Mouse (Mus musculus) forebrain, embryonic 16.5 days (tissue): ENCODE results near the gene Ccn5. TPM values are rescaled to one million over a fixed set of nuclear protein-coding genes. Genes with fewer than 3 reads are reported as not detected.

Source experiments
- ATAC-seq: fragments of 200-750 bp; cut with Nextera tagmentation; 2 replicates; pipeline ENCODE4 v1.8.0; 2017; ENCODE audit warnings: mild to moderate bottlenecking, moderate library complexity
- H3K27ac ChIP-seq: fragments of 300-500 bp; sonication (generic); 2 replicates; pipeline ENCODE4 v1.5.1; 2014; ENCODE audit warnings: low read length, control low read depth
- H3K27me3 ChIP-seq: fragments of 300-500 bp; sonication (generic); replicated peaks from 2 replicates; pipeline ENCODE4 v1.6.1; 2014; ENCODE audit warnings: low read length; ENCODE audit not compliant: control insufficient read depth, insufficient read depth
- H3K36me3 ChIP-seq: fragments of 300-500 bp; sonication (generic); 2 replicates; pipeline ENCODE4 v1.6.1; 2014; ENCODE audit not compliant: control insufficient read depth, insufficient read depth
- H3K4me1 ChIP-seq: fragments of 300-500 bp; sonication (generic); replicated peaks from 2 replicates; pipeline ENCODE4 v1.6.1; 2014; ENCODE audit warnings: low read length; ENCODE audit not compliant: control insufficient read depth, insufficient read depth
- H3K4me2 ChIP-seq: fragments of 300-500 bp; sonication (generic); 2 replicates; pipeline ENCODE4 v1.6.1; 2014; ENCODE audit warnings: mild to moderate bottlenecking, low read length, control low read depth
- H3K4me3 ChIP-seq: fragments of 300-500 bp; sonication (generic); replicated peaks from 2 replicates; pipeline ENCODE4 v1.5.1; 2014; ENCODE audit warnings: mild to moderate bottlenecking, low read length, control low read depth
- H3K9ac ChIP-seq: fragments of 300-500 bp; sonication (generic); replicated peaks from 2 replicates; pipeline ENCODE4 v1.6.1; 2014; ENCODE audit warnings: low read depth, low read length, control low read depth
- H3K9me3 ChIP-seq: fragments of 300-500 bp; sonication (generic); 2 replicates; pipeline ENCODE4 v1.6.1; 2016; ENCODE audit warnings: low read length; ENCODE audit not compliant: control insufficient read depth
- WGBS: fragments of 180-500 bp; shearing (Covaris S2); extraction: QIAGEN DNeasy Blood & Tissue Kit; methylation state at CpG from one replicate; pipeline ENCODE4 v1.1.7; 2014; 5-methylcytosine and 5-hydroxymethylcytosine counted together
- polyA plus RNA-seq: library from polyadenylated mRNA; unstranded; fragments of >200 nt; fragmentation: Nextera tagmentation; extraction: Ambion mirVana; gene quantifications from 2 replicates; pipeline ENCODE4 v1.2.1, GENCODE M21; 2015

The Ccn5 gene
- polyA plus RNA-seq = 0.15 and 0.27 TPM in 2 replicates

DNA sequence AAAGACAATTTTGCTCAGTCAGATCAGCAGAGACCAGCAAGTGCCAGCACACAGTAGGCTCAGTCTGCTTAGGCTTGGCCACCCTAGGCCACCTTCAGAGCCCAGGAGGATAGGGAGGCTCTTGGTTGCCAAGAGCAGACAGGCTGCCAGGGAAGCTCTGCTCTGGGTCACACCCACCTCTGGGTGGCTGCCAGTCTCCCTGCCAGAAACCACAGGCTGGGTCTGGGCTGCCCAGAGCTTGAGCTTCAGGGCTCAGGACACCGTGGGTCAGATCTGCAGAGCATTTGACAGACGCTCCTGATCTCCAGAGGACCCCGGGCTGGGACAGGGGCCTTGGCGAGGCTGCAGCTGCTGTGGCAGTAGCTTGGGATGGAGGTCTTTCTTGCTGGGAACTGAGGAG lies at the start of gene Ccn5:
Gene Ccn5, plus strand, starts transcription at position 255 of the 400 bp plus-strand sequence.
- H3K4me2 ChIP-seq = no peak within 1 kb of the TSS
- no peak within 1 kb of the TSS for H3K4me3 ChIP-seq
- no peak within 1 kb of the TSS for H3K9ac ChIP-seq
- no peaks in the 10 kb centered on the region for H3K36me3 ChIP-seq
- no peaks in the 10 kb centered on the region for H3K9me3 ChIP-seq
- WGBS = 70% methylated on average over 4 of the region's 4 CpGs
- H3K27ac ChIP-seq = no peak within 1 kb of the TSS
- ATAC-seq = no peak
- H3K4me1 ChIP-seq = no peaks in the 10 kb centered on the region
- H3K27me3 ChIP-seq = peaks cover 2% of the 10 kb centered on the region; the same call in 1 of the 2 replicates

DNA sequence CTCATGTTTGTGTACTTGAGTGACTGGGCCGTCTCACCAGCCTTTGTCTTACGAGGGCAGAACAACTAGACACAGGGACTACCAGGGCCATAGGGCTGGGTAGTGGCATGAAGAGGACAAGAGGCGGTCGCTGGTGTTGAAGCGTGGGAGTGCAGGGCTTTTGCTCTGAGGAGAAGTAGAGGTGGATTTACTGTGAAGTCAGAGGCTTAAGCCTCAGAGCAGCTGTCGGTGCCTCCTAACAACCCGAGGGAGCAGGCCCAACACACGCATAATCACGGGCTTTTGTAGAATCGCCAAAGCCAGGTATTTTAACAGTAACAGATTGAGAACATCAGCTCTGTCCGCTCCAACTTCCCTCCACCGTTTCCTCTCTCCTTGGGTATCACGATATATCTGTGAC lies 44.0 kb upstream of the Ccn5 start:
- no peak overlapping the region for H3K9ac ChIP-seq
- H3K4me3 ChIP-seq = no peak overlapping the region
- no peaks in the 10 kb centered on the region for H3K9me3 ChIP-seq
- H3K4me2 ChIP-seq = no peak overlapping the region
- 10% methylated on average over 13 of the region's 13 CpGs for WGBS
- no peak overlapping the region for H3K27ac ChIP-seq
- H3K27me3 ChIP-seq = no peaks in the 10 kb centered on the region
- ATAC-seq = no peak
- H3K4me1 ChIP-seq = no peaks in the 10 kb centered on the region
- H3K36me3 ChIP-seq = no peaks in the 10 kb centered on the region

DNA sequence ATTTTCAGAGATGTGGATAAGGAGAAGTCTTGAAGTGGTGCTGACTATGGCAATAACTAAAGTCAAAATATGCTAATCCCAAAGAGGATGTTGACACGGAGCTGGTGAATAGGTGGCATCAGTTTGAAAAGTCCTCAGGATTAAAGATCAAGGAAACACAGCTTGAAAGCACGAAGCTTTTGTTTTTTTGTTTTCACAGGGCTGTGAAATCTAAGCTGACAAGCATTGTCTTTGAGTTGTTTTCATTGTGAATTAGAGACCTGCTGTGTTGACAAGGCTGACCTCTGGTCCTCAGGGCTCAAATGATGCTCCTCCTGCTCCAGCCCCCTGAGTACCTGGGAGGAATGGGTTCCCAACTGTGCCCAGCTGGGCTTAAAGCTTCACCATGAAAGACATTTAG lies 43.6 kb upstream of the Ccn5 start:
- no peaks in the 10 kb centered on the region for H3K36me3 ChIP-seq
- no peaks in the 10 kb centered on the region for H3K4me1 ChIP-seq
- no peak overlapping the region for H3K27ac ChIP-seq
- no peaks in the 10 kb centered on the region for H3K27me3 ChIP-seq
- no peak overlapping the region for H3K9ac ChIP-seq
- ATAC-seq = no peak
- no peaks in the 10 kb centered on the region for H3K9me3 ChIP-seq
- no peak overlapping the region for H3K4me2 ChIP-seq
- 7% methylated on average over 2 of the region's 2 CpGs for WGBS
- H3K4me3 ChIP-seq = no peak overlapping the region

DNA sequence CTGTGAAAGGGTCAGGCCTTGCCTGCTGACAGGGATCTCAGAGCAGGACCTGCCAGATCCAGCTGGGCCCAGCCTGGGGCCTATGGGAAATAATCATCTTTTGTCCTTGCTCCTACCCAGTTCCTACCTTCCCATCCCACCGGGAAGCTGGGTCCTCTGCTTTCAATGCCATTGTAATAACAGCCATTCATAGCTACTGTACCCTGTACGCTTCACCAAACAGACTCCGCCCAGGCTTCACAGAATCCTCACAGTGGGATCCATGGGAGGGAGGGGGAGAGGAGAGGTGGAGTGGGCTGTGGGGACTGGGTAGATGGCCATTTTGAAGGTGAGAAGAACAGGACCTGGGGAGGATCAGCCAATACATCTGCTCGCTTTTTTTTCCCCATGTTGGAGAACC lies 41.8 kb upstream of the Ccn5 start:
- H3K9ac ChIP-seq = no peak overlapping the region
- no peaks in the 10 kb centered on the region for H3K4me1 ChIP-seq
- no peaks in the 10 kb centered on the region for H3K9me3 ChIP-seq
- no peak overlapping the region for H3K4me3 ChIP-seq
- H3K4me2 ChIP-seq = no peak overlapping the region
- H3K36me3 ChIP-seq = no peaks in the 10 kb centered on the region
- WGBS = 38% methylated on average over 4 of the region's 4 CpGs
- H3K27ac ChIP-seq = no peak overlapping the region
- ATAC-seq = no peak
- no peaks in the 10 kb centered on the region for H3K27me3 ChIP-seq

DNA sequence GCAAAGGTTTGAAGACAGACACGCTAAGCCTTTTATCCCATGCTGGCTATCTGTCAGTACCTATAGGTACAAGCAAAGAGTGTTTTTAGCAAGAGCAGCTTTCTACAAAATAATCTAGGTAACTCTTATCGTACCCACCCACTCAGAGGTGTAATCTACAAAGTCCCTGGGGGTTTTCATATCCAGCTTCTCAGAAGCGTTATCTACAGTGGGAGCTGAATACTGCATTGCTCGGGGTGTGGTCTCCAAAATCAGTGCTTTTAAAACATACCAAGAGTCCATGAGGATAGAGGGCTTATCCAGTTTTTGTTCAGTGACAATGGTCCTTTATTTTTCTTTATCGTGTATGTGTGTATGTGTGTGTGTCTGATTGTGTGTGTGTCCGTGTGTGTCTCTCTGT lies 37.3 kb upstream of the Ccn5 start:
- Histone ChIP-seq H3K36me3 (no peaks in the 10 kb centered on the region), H3K27me3 (no peaks in the 10 kb centered on the region), H3K27ac (no peak overlapping the region), H3K4me3 (no peak overlapping the region), H3K9ac (no peak overlapping the region), H3K9me3 (no peaks in the 10 kb centered on the region), H3K4me2 (no peak overlapping the region), H3K4me1 (no peaks in the 10 kb centered on the region)
- ATAC-seq = no peak
- 90% methylated on average over 6 of the region's 6 CpGs for WGBS

DNA sequence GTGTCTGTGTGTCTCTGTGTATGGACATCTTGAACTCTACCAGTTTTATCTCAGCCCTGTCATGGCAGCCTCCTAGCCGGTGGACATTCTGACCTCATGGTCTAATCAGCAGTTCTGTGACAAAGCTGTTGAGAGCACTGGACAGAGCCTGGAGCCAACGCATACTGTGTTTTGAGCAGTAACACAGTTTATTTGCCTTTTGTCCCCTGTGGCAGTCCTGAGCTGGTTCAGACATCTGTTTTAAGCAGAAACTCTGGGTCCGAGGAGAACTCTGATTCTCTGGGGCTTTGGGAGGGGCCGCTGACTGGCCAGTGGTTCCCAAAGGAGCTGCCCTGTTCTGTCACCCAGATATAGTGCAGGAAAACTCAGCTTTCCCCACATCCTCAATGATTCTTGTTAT lies 36.8 kb upstream of the Ccn5 start:
- H3K4me1 ChIP-seq = no peaks in the 10 kb centered on the region
- no peak for ATAC-seq
- no peak overlapping the region for H3K27ac ChIP-seq
- no peak overlapping the region for H3K4me2 ChIP-seq
- no peak overlapping the region for H3K4me3 ChIP-seq
- 90% methylated on average over 4 of the region's 4 CpGs for WGBS
- no peaks in the 10 kb centered on the region for H3K9me3 ChIP-seq
- no peak overlapping the region for H3K9ac ChIP-seq
- H3K27me3 ChIP-seq = no peaks in the 10 kb centered on the region
- H3K36me3 ChIP-seq = no peaks in the 10 kb centered on the region

DNA sequence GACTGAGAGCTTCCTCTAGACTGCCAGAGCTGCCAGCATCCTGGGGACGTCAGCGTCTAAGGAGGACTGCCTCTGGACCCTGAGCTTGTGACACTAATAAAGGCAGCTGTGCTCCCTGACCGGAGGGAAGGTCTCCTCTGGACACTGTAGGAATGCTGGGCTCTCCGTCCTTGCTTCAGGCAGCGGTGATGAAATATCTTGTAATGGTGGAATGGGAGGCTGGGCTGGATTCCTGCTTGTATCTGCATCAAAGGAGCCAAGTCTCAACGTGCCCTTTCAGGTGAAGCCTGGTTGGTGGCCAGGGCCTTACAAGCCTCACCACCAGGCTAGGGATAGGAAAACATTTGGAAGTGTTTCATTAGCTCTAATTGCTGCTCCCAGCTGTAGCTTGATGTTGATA lies 33.6 kb upstream of the Ccn5 start:
- Histone ChIP-seq H3K4me1 (no peaks in the 10 kb centered on the region), H3K27ac (no peak overlapping the region), H3K4me2 (no peak overlapping the region), H3K9me3 (no peaks in the 10 kb centered on the region), H3K9ac (no peak overlapping the region), H3K4me3 (no peak overlapping the region), H3K36me3 (no peaks in the 10 kb centered on the region), H3K27me3 (no peaks in the 10 kb centered on the region)
- ATAC-seq = no peak
- 88% methylated on average over 6 of the region's 6 CpGs for WGBS

DNA sequence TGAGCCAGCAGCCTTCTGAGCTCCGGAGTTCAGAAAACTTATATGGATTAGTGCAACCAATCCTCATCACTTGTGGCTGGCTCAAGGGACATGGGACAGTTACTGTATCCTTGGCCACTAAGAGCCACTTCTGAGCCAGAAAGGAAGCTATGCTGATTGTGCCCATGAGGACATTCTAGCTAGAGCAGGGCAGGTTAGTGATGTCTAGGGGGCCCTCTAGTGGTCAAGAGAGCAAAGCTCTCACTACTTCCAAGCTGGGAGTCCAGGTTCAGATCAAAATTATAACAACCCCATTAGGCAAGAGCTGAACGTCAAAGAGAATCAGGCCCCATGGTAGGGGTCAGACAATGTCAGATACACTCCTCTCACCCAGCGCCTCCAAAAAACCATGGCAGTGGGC lies 33.0 kb upstream of the Ccn5 start:
- Histone ChIP-seq H3K27me3 (no peaks in the 10 kb centered on the region), H3K4me1 (no peaks in the 10 kb centered on the region), H3K27ac (no peak overlapping the region), H3K9me3 (no peaks in the 10 kb centered on the region), H3K36me3 (no peaks in the 10 kb centered on the region), H3K4me2 (no peak overlapping the region), H3K9ac (no peak overlapping the region), H3K4me3 (no peak overlapping the region)
- WGBS = 41% methylated on average over 3 of the region's 3 CpGs
- no peak for ATAC-seq

DNA sequence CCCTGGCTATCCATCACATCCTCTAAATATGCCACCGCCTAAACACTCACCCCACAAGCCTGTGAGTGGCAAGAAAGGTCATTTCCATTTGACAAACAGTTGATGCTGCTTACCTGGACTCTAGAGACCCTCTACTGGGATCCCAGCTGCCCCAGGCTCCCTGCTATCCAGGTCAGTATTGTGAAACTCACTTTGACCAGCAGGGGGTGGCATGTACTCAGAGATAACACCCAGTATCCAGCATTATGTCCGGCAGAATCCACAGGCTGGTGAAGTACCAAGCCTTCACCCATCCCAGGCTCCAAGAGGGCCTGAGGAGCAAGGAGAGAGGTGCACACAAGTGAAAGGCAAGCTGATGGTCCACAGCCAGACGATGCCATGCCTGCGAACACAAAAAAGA lies 32.2 kb upstream of the Ccn5 start:
- no peaks in the 10 kb centered on the region for H3K9me3 ChIP-seq
- WGBS = 75% methylated on average over 4 of the region's 4 CpGs
- no peak overlapping the region for H3K27ac ChIP-seq
- no peak overlapping the region for H3K9ac ChIP-seq
- no peak for ATAC-seq
- H3K36me3 ChIP-seq = no peaks in the 10 kb centered on the region
- H3K4me1 ChIP-seq = no peaks in the 10 kb centered on the region
- no peaks in the 10 kb centered on the region for H3K27me3 ChIP-seq
- no peak overlapping the region for H3K4me2 ChIP-seq
- H3K4me3 ChIP-seq = no peak overlapping the region

DNA sequence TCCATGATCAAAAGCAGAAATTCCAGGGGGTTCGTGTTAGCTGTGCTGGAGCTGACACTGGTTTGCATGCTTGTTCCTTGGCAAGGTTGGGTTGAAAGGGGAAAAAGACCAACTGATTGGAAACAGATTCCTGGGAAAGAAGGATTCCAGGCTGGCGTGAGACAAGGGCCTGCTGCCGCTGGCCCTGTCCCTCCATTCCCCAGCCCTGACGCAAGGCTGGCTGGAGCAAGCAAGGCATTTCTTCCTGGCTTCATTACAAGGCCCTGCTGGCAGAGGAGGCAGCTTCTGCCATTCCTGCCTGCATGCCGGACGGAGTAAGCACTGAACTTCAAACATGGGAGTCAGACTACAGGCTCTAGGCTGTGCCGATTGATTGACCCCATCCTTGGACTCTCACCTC lies 22.2 kb upstream of the Ccn5 start:
- Histone ChIP-seq H3K4me2 (no peak overlapping the region), H3K9me3 (no peaks in the 10 kb centered on the region), H3K9ac (no peak overlapping the region), H3K27ac (no peak overlapping the region), H3K4me1 (no peaks in the 10 kb centered on the region), H3K27me3 (no peaks in the 10 kb centered on the region), H3K36me3 (no peaks in the 10 kb centered on the region), H3K4me3 (no peak overlapping the region)
- 81% methylated on average over 7 of the region's 7 CpGs for WGBS
- ATAC-seq = no peak
